Mouse (Mus musculus): Measurements from ENCODE around the gene Cdc7.

Cdc7 gene

GRCm38 (mm10) chr5:107021291-107022063, 57.4 kb downstream of the Cdc7 start:
- DNase-seq (ENCODE audit: extremely low read depth, low read depth, low spot score): no peak

GRCm38 (mm10) chr5:107022064-107022428, 57.9 kb downstream of the Cdc7 start:
- no peak for DNase-seq (ENCODE audit: extremely low read depth, low read depth, low spot score)

- DNase-seq (ENCODE audit: extremely low read depth, low read depth, low spot score): no peak
Observed at GRCm38 (mm10) chr5:107023951-107024350, 59.8 kb downstream of the Cdc7 start.

- DNase-seq (ENCODE audit: extremely low read depth, low read depth, low spot score): no peak
Observed at GRCm38 (mm10) chr5:107025371-107025770, 61.2 kb downstream of the Cdc7 start.

- peak; percentile 81 for DNase-seq (ENCODE audit: extremely low read depth, low read depth, low spot score)
Observed at GRCm38 (mm10) chr5:107025809-107026208, 61.7 kb downstream of the Cdc7 start.

- DNase-seq (ENCODE audit: extremely low read depth, low read depth, low spot score): no peak
Observed at GRCm38 (mm10) chr5:107027616-107028015, 63.5 kb downstream of the Cdc7 start.

- DNase-seq (ENCODE audit: extremely low read depth, low read depth, low spot score): no peak
Observed at GRCm38 (mm10) chr5:107028557-107028956, 64.4 kb downstream of the Cdc7 start.

GRCm38 (mm10) chr5:107029801-107030200, 65.7 kb downstream of the Cdc7 start:
- no peak for DNase-seq (ENCODE audit: extremely low read depth, low read depth, low spot score)

GRCm38 (mm10) chr5:107030821-107031220, 66.7 kb downstream of the Cdc7 start:
- DNase-seq (ENCODE audit: extremely low read depth, low read depth, low spot score): no peak

All from fat pad, adult 2 months (tissue).